Mouse (Mus musculus) ES-E14 (cell line): ENCODE results near the gene Nr2f2. TPM values are rescaled to one million over a fixed set of nuclear protein-coding genes. Genes with fewer than 3 reads are reported as not detected.

ENCODE experiments used
- DNase-seq: peaks from one replicate; pipeline ENCODE4 v3.0.0-alpha.2; 2013; ENCODE audit warnings: low read depth, low spot score
- H3K27ac ChIP-seq: 2 replicates; pipeline ENCODE4 v1.5.1; 2012; ENCODE audit warnings: low read depth, mild to moderate bottlenecking, low read length, moderate library complexity, mixed read lengths; ENCODE audit not compliant: poor library complexity, insufficient read depth, severe bottlenecking
- H3K36me3 ChIP-seq: 2 replicates; pipeline ENCODE4 v1.6.1; 2012; ENCODE audit warnings: mild to moderate bottlenecking, low read length, moderate library complexity, mixed read lengths; ENCODE audit not compliant: control insufficient read depth, poor library complexity, insufficient read depth, severe bottlenecking
- H3K4me1 ChIP-seq, 2 experiments: fragments of 150-350 bp in 1 of 2; sonication (generic) in 1 of 2; 2 replicates each; pipeline ENCODE4 v1.6.1; 2012; ENCODE audit warnings: low read length in 2 of 2, mild to moderate bottlenecking in 1 of 2, mixed read lengths in 1 of 2; ENCODE audit not compliant: control insufficient read depth in 2 of 2, insufficient read depth in 2 of 2, poor library complexity in 1 of 2
- H3K4me3 ChIP-seq, 2 experiments: fragments of 150-350 bp in 1 of 2; sonication (generic) in 1 of 2; 2 replicates each; pipeline ENCODE4 v1.5.1; 2012; ENCODE audit warnings: low read length in 2 of 2, low read depth in 1 of 2, mild to moderate bottlenecking in 1 of 2, mixed read lengths in 1 of 2; ENCODE audit not compliant: insufficient read depth in 1 of 2, poor library complexity in 1 of 2, severe bottlenecking in 1 of 2
- H3K9ac ChIP-seq: 2 replicates; pipeline ENCODE4 v1.6.1; 2012; ENCODE audit warnings: low read depth, mild to moderate bottlenecking, low read length, mixed read lengths; ENCODE audit not compliant: poor library complexity, insufficient read depth, severe bottlenecking
- H3K9me3 ChIP-seq: fragments of 150-350 bp; sonication (generic); 2 replicates; pipeline ENCODE4 v1.6.1; 2012; ENCODE audit warnings: low read depth, mild to moderate bottlenecking, low read length; ENCODE audit not compliant: control insufficient read depth, insufficient read depth
- CHD2 ChIP-seq: IDR thresholded peaks from 2 replicates; pipeline ENCODE4 v1.6.1; 2014; ENCODE audit warnings: mild to moderate bottlenecking, low read depth, low read length, inconsistent platforms
- HCFC1 ChIP-seq: IDR thresholded peaks from 2 replicates; pipeline ENCODE4 v1.6.1; 2012; ENCODE audit warnings: low read length, inconsistent platforms, borderline replicate concordance; ENCODE audit not compliant: insufficient read depth
- MAFK ChIP-seq: IDR thresholded peaks from 2 replicates; pipeline ENCODE4 v1.6.1; 2014; ENCODE audit warnings: mild to moderate bottlenecking, low read depth, low read length, inconsistent platforms; ENCODE audit not compliant: insufficient read depth
- ZC3H11A ChIP-seq: IDR thresholded peaks from 2 replicates; pipeline ENCODE4 v1.6.1; 2012; ENCODE audit warnings: low read depth, mild to moderate bottlenecking, inconsistent platforms, low read length, borderline replicate concordance
- ZNF384 ChIP-seq: IDR thresholded peaks from 2 replicates; pipeline ENCODE4 v1.6.1; 2012; ENCODE audit warnings: low read depth, low read length, inconsistent platforms
- in situ Hi-C, 2 experiments: fragments of 600-800 bp; cut with MboI; formaldehyde crosslinking; loops; one replicate each; pipeline ENCODE4 v1.15.1; 2025; ENCODE audit warnings: low sequenced_read_pairs in 2 of 2, inconsistent platforms in 1 of 2; ENCODE audit not compliant: unreplicated experiment in 2 of 2
- total RNA-seq: library from RNA; depleted of rRNA; stranded (reverse); fragments of 300-350 nt; gene quantifications from 2 replicates; pipeline ENCODE4 v1.2.3, GENCODE M21; 2012

Gene Nr2f2
- total RNA-seq, 1 experiment: 1.3 TPM

DNA sequence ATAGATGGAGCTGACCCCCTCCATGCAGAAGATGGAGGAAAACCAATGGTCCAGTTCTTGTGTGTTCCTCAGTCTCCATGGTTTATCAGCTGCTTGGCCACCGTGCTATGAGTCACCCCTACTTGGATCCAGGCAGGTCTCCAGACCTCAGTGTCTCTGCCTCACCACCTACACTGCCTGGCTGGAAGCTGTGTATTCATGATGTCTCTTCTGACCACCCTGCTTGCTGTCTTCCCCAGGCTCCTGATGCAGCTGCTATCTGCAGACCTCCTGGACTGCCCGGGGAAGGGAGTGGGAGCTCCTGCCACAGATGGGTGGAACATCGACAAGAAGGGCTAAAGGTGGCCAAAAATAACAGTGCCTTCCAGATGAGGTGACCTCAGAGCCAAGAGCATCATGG is 43.8 kb upstream of the Nr2f2 start:
- DNase-seq: no peak
- no peak overlapping the region for H3K27ac ChIP-seq
- no peak overlapping the region for H3K9ac ChIP-seq
- TF ChIP-seq MAFK: no peak
- in situ Hi-C loops: no loop called here
- H3K4me3 ChIP-seq: no peak overlapping the region
- H3K4me1 ChIP-seq: no peaks in the 10 kb centered on the region
- H3K36me3 ChIP-seq: no peaks in the 10 kb centered on the region
- H3K9me3 ChIP-seq: no peaks in the 10 kb centered on the region

GRCm38 (mm10) chr7:70409890-70410289 is 43.4 kb upstream of the Nr2f2 start:
- DNase-seq: no peak
- Histone ChIP-seq H3K9me3 (no peaks in the 10 kb centered on the region), H3K4me3 (no peak overlapping the region), H3K27ac (no peak overlapping the region), H3K36me3 (no peaks in the 10 kb centered on the region), H3K9ac (no peak overlapping the region), H3K4me1 (no peaks in the 10 kb centered on the region)
- in situ Hi-C loops: no loop called here
- TF ChIP-seq MAFK (no peak), ZNF384 (no peak), CHD2 (no peak), ZC3H11A (no peak)

GRCm38 (mm10) chr7:70408814-70409213 is 42.3 kb upstream of the Nr2f2 start:
- no peak for TF ChIP-seq CHD2
- no peak for TF ChIP-seq ZC3H11A
- no peak for TF ChIP-seq HCFC1
- no peak for TF ChIP-seq ZNF384
- no peak for TF ChIP-seq MAFK
- no peak overlapping the region for H3K27ac ChIP-seq
- no peak overlapping the region for H3K4me3 ChIP-seq
- no peaks in the 10 kb centered on the region for H3K4me1 ChIP-seq
- in situ Hi-C loops: no loop called here
- DNase-seq: no peak
- no peaks in the 10 kb centered on the region for H3K36me3 ChIP-seq
- H3K9me3 ChIP-seq: no peaks in the 10 kb centered on the region
- H3K9ac ChIP-seq: no peak overlapping the region

- Histone ChIP-seq H3K36me3 (no peaks in the 10 kb centered on the region), H3K9ac (no peak overlapping the region), H3K4me1 (no peaks in the 10 kb centered on the region), H3K4me3 (no peak overlapping the region), H3K9me3 (no peaks in the 10 kb centered on the region), H3K27ac (no peak overlapping the region)
- TF ChIP-seq HCFC1: no peak
- no peak for TF ChIP-seq CHD2
- TF ChIP-seq MAFK: no peak
- no peak for TF ChIP-seq ZNF384
- TF ChIP-seq ZC3H11A: no peak
- in situ Hi-C loops: no loop called here
- DNase-seq: no peak
Observed at GRCm38 (mm10) chr7:70407123-70407522, 40.6 kb upstream of the Nr2f2 start.

DNA sequence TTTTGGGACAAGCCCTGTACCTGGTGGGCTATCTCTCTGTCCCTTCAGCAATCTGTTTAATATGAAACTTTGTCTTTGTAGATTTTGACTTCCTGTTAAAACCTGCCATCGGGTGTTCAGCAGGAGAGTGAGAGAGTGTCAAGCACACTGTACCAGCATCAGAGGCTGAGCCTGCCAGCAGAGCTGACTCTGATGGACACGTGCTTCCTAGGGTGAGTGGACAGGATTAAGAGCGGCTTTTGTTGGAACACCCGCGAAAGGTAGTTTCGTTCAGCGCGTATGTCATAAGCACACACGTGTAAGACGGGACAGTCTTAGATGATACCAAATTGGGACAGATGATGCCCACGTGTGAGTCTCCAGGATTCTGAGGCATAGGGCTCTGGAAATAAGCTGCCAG is 40.0 kb upstream of the Nr2f2 start:
- H3K9ac ChIP-seq: no peak overlapping the region
- H3K27ac ChIP-seq: no peak overlapping the region
- H3K4me1 ChIP-seq: no peaks in the 10 kb centered on the region
- DNase-seq: no peak
- no peak for TF ChIP-seq ZNF384
- no peak for TF ChIP-seq MAFK
- TF ChIP-seq CHD2: no peak
- TF ChIP-seq HCFC1: no peak
- TF ChIP-seq ZC3H11A: no peak
- no peaks in the 10 kb centered on the region for H3K36me3 ChIP-seq
- no peak overlapping the region for H3K4me3 ChIP-seq
- in situ Hi-C loops: no loop called here
- H3K9me3 ChIP-seq: no peaks in the 10 kb centered on the region
